Mouse (Mus musculus) forelimb bud, embryonic 11.5 days (tissue): ENCODE measurements around the gene Vmn2r102.

Source experiments
- DNase-seq: peaks from one replicate; pipeline ENCODE4 v3.0.0-alpha.2; 2012; ENCODE audit warnings: low read depth, low spot score

Vmn2r102 gene

GRCm38 (mm10) chr17:19660028-19660427 lies at the start of gene Vmn2r102:
Gene Vmn2r102, plus strand, starts transcription at chr17:19660328.
- no peak for DNase-seq

GRCm38 (mm10) chr17:19629328-19629727 lies 30.8 kb upstream of the Vmn2r102 start:
- no peak for DNase-seq

GRCm38 (mm10) chr17:19658447-19658846 lies 1.7 kb upstream of the Vmn2r102 start:
- DNase-seq: no peak

GRCm38 (mm10) chr17:19692062-19692461 lies 31.9 kb downstream of the Vmn2r102 start:
- no peak for DNase-seq
